Comparison of ENCODE assay signal across 7 mouse cellular contexts in the genomic region with DNA sequence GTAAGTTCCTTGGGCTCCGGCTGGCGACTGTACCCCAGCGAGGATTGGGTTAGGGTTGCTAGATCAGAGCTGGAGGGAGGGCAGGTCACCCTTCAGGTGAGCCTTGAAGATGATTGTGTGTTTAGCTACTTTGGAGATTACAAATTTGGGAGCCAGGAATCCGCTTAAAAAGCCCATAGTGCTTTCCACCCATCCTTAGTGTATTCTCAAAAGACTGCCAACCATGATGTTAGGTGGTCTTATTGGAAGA. TPM values are rescaled to one million over a fixed set of nuclear protein-coding genes. Genes with fewer than 3 reads are reported as not detected.
DNase-seq lines count a peak whose midpoint lies in the region; ATAC-seq and TF ChIP-seq lines count a peak whose summit lies in the region.

No protein-coding gene starts in this region.

- DNase-seq in forebrain, embryonic 10.5 days (ENCODE audit: extremely low spot score, low spot score): no peak
- no peak for DNase-seq in limb, embryonic 14.5 days (ENCODE audit: low spot score)
- no peak for DNase-seq in urinary bladder, postnatal 4 days (ENCODE audit: low spot score in 2 of 2)
- no peak for DNase-seq in kidney, adult 8-10 months

- H3K9ac ChIP-seq in limb, embryonic 14.5 days (ENCODE audit: low read depth, low read length, severe bottlenecking): peak overlapping the region; percentile 96
- peak overlapping the region; percentile 98 for H3K9ac ChIP-seq in stomach, embryonic 16.5 days (ENCODE audit: low read length)

- H3K4me2 ChIP-seq in limb, embryonic 14.5 days (replicated peaks; ENCODE audit: low read depth, low read length, severe bottlenecking): peak overlapping the region; percentile 88
- peak overlapping the region; percentile 71 for H3K4me2 ChIP-seq in stomach, embryonic 16.5 days (ENCODE audit: low read depth, low read length)

- peaks cover 45% of the 10 kb centered on the region for H3K4me1 ChIP-seq in megakaryocyte, embryonic 14.5 days
- H3K4me1 ChIP-seq in forebrain, embryonic 10.5 days: peaks cover 24% of the 10 kb centered on the region
- H3K4me1 ChIP-seq in limb, embryonic 14.5 days (ENCODE audit: control insufficient read depth, insufficient read depth, low read length): peaks cover 8% of the 10 kb centered on the region; the same call in 1 of the 2 replicates
- H3K4me1 ChIP-seq in stomach, embryonic 16.5 days (ENCODE audit: control insufficient read depth, insufficient read depth, low read length): peaks cover 15% of the 10 kb centered on the region

- peak overlapping the region; percentile 99 for H3K27ac ChIP-seq in forebrain, embryonic 10.5 days
- peak overlapping the region; percentile 97 for H3K27ac ChIP-seq in limb, embryonic 14.5 days (replicated peaks; ENCODE audit: low read depth, low read length)
- peak overlapping the region; percentile 92 for H3K27ac ChIP-seq in stomach, embryonic 16.5 days (ENCODE audit: low read length)

- WGBS in forebrain, embryonic 10.5 days: under 1% methylated on average over 4 of the region's 4 CpGs
- WGBS in limb, embryonic 14.5 days: 1% methylated on average over 4 of the region's 4 CpGs
- under 1% methylated on average over 4 of the region's 4 CpGs for WGBS in stomach, embryonic 16.5 days

- no peaks in the 10 kb centered on the region for H3K9me3 ChIP-seq in megakaryocyte, embryonic 14.5 days
- no peaks in the 10 kb centered on the region for H3K9me3 ChIP-seq in forebrain, embryonic 10.5 days
- H3K9me3 ChIP-seq in limb, embryonic 14.5 days (ENCODE audit: control insufficient read depth, low read length): no peaks in the 10 kb centered on the region
- no peaks in the 10 kb centered on the region for H3K9me3 ChIP-seq in stomach, embryonic 16.5 days (replicated peaks; ENCODE audit: control insufficient read depth, low read length)

- H3K4me3 ChIP-seq in megakaryocyte, embryonic 14.5 days (replicated peaks): peak overlapping the region; percentile 98
- H3K4me3 ChIP-seq in forebrain, embryonic 10.5 days: peak overlapping the region; percentile 96
- peak overlapping the region; percentile 91 for H3K4me3 ChIP-seq in limb, embryonic 14.5 days (replicated peaks; ENCODE audit: low read length)
- H3K4me3 ChIP-seq in stomach, embryonic 16.5 days (replicated peaks; ENCODE audit: low read length): peak overlapping the region; percentile 94

- ATAC-seq in megakaryocyte, adult 5-6 weeks (ENCODE audit: poor library complexity, severe bottlenecking): no peak
- ATAC-seq in limb, embryonic 14.5 days (ENCODE audit: low FRiP score, low read depth): no peak
- no peak for ATAC-seq in stomach, embryonic 16.5 days (ENCODE audit: insufficient read depth, low FRiP score)

- peaks cover 41% of the 10 kb centered on the region for H3K36me3 ChIP-seq in megakaryocyte, embryonic 14.5 days (replicated peaks; ENCODE audit: low read length)
- peaks cover 47% of the 10 kb centered on the region for H3K36me3 ChIP-seq in forebrain, embryonic 10.5 days (replicated peaks)
- peaks cover 42% of the 10 kb centered on the region for H3K36me3 ChIP-seq in limb, embryonic 14.5 days (ENCODE audit: control insufficient read depth, insufficient read depth, low read length)
- peaks cover 23% of the 10 kb centered on the region; the same call in 1 of the 2 replicates for H3K36me3 ChIP-seq in stomach, embryonic 16.5 days (ENCODE audit: control insufficient read depth, insufficient read depth, low read length)

- no peak for TF ChIP-seq POLR2A in limb, embryonic 14.5 days (IDR thresholded peaks at IDR 0.05; ENCODE audit: borderline replicate concordance, extremely low read depth, insufficient read depth, insufficient read length)

- H3K27me3 ChIP-seq in megakaryocyte, embryonic 14.5 days (replicated peaks): no peaks in the 10 kb centered on the region
- no peaks in the 10 kb centered on the region for H3K27me3 ChIP-seq in forebrain, embryonic 10.5 days (ENCODE audit: poor library complexity, severe bottlenecking)
- H3K27me3 ChIP-seq in limb, embryonic 14.5 days (ENCODE audit: control insufficient read depth, insufficient read depth, low read length): no peaks in the 10 kb centered on the region
- no peaks in the 10 kb centered on the region for H3K27me3 ChIP-seq in stomach, embryonic 16.5 days (ENCODE audit: control insufficient read depth, insufficient read depth, low read length)

RNA-seq across cellular contexts. Expression of gene Rpl29, which starts 0.7 kb away (rescaled TPM):
- 30.4 and 41.5 TPM in 2 replicates for polyA plus RNA-seq in megakaryocyte, embryonic 14.5 days (2012; ENCODE audit: insufficient read depth, low replicate concordance)
- total RNA-seq in megakaryocyte, adult 5-6 weeks (2015): 1,974 and 2,078 TPM in 2 replicates
- total RNA-seq in megakaryocyte, adult 5-6 weeks (2017): 1,150 and 1,200 TPM in 2 replicates
- 1,043 and 1,081 TPM in 2 replicates for polyA plus RNA-seq in forebrain, embryonic 10.5 days (2016; fragmentation: Nextera tagmentation; extraction: Ambion mirVana)
- polyA plus RNA-seq in limb, embryonic 14.5 days (2012; rRNA removed): 946 and 1,047 TPM in 2 replicates
- polyA plus RNA-seq in limb, embryonic 14.5 days (2014; fragmentation: Nextera tagmentation; extraction: Ambion mirVana): 1,133 and 1,180 TPM in 2 replicates
- 747 and 881 TPM in 2 replicates for polyA plus RNA-seq in stomach, embryonic 16.5 days (2015; fragmentation: Nextera tagmentation; extraction: Ambion mirVana)

RNA-seq across cellular contexts. Expression of gene Acy1, which starts 8.2 kb away (rescaled TPM):
- polyA plus RNA-seq in megakaryocyte, embryonic 14.5 days (2012; ENCODE audit: insufficient read depth, low replicate concordance): 3.3 and 4.4 TPM in 2 replicates
- 1.4 and 4.8 TPM in 2 replicates for total RNA-seq in megakaryocyte, adult 5-6 weeks (2015)
- total RNA-seq in megakaryocyte, adult 5-6 weeks (2017): 3.5 and 4.8 TPM in 2 replicates
- polyA plus RNA-seq in forebrain, embryonic 10.5 days (2016; fragmentation: Nextera tagmentation; extraction: Ambion mirVana): 45.6 and 51.3 TPM in 2 replicates
- 34.4 and 35.1 TPM in 2 replicates for polyA plus RNA-seq in limb, embryonic 14.5 days (2012; rRNA removed)
- 45.6 and 45.8 TPM in 2 replicates for polyA plus RNA-seq in limb, embryonic 14.5 days (2014; fragmentation: Nextera tagmentation; extraction: Ambion mirVana)
- polyA plus RNA-seq in stomach, embryonic 16.5 days (2015; fragmentation: Nextera tagmentation; extraction: Ambion mirVana): 43.4 and 44.3 TPM in 2 replicates

RNA-seq across cellular contexts. Expression of gene Abhd14b, which starts 17.3 kb away (rescaled TPM):
- polyA plus RNA-seq in megakaryocyte, embryonic 14.5 days (2012; ENCODE audit: insufficient read depth, low replicate concordance): 2.4 TPM in 1 of 2 replicates, not detected in the other
- 7.7 and 8.2 TPM in 2 replicates for total RNA-seq in megakaryocyte, adult 5-6 weeks (2015)
- 2.9 and 3.2 TPM in 2 replicates for total RNA-seq in megakaryocyte, adult 5-6 weeks (2017)
- polyA plus RNA-seq in forebrain, embryonic 10.5 days (2016; fragmentation: Nextera tagmentation; extraction: Ambion mirVana): 4.4 and 6.0 TPM in 2 replicates
- polyA plus RNA-seq in limb, embryonic 14.5 days (2012; rRNA removed): 54.5 and 64.6 TPM in 2 replicates
- polyA plus RNA-seq in limb, embryonic 14.5 days (2014; fragmentation: Nextera tagmentation; extraction: Ambion mirVana): 41.2 and 44.6 TPM in 2 replicates
- 28.3 and 35.8 TPM in 2 replicates for polyA plus RNA-seq in stomach, embryonic 16.5 days (2015; fragmentation: Nextera tagmentation; extraction: Ambion mirVana)

RNA-seq across cellular contexts. Expression of gene Abhd14a, which starts 17.5 kb away (rescaled TPM):
- 3.3 and 10.6 TPM in 2 replicates for polyA plus RNA-seq in megakaryocyte, embryonic 14.5 days (2012; ENCODE audit: insufficient read depth, low replicate concordance)
- total RNA-seq in megakaryocyte, adult 5-6 weeks (2015): 3.2 and 3.9 TPM in 2 replicates
- total RNA-seq in megakaryocyte, adult 5-6 weeks (2017): 2.2 and 4.2 TPM in 2 replicates
- polyA plus RNA-seq in forebrain, embryonic 10.5 days (2016; fragmentation: Nextera tagmentation; extraction: Ambion mirVana): 40.7 and 42.8 TPM in 2 replicates
- 79.9 and 87.1 TPM in 2 replicates for polyA plus RNA-seq in limb, embryonic 14.5 days (2012; rRNA removed)
- 69.5 and 74.0 TPM in 2 replicates for polyA plus RNA-seq in limb, embryonic 14.5 days (2014; fragmentation: Nextera tagmentation; extraction: Ambion mirVana)
- 49.5 and 50.4 TPM in 2 replicates for polyA plus RNA-seq in stomach, embryonic 16.5 days (2015; fragmentation: Nextera tagmentation; extraction: Ambion mirVana)

RNA-seq across cellular contexts. Expression of gene Pcbp4, which starts 23.2 kb away (rescaled TPM):
- polyA plus RNA-seq in megakaryocyte, embryonic 14.5 days (2012; ENCODE audit: insufficient read depth, low replicate concordance): 33.5 and 43.6 TPM in 2 replicates
- 1.5 and 2.9 TPM in 2 replicates for total RNA-seq in megakaryocyte, adult 5-6 weeks (2015)
- 2.4 and 4.0 TPM in 2 replicates for total RNA-seq in megakaryocyte, adult 5-6 weeks (2017)
- polyA plus RNA-seq in forebrain, embryonic 10.5 days (2016; fragmentation: Nextera tagmentation; extraction: Ambion mirVana): 337 and 351 TPM in 2 replicates
- polyA plus RNA-seq in limb, embryonic 14.5 days (2012; rRNA removed): 238 and 328 TPM in 2 replicates
- 88.0 and 92.7 TPM in 2 replicates for polyA plus RNA-seq in limb, embryonic 14.5 days (2014; fragmentation: Nextera tagmentation; extraction: Ambion mirVana)
- 39.4 and 42.5 TPM in 2 replicates for polyA plus RNA-seq in stomach, embryonic 16.5 days (2015; fragmentation: Nextera tagmentation; extraction: Ambion mirVana)

Comparison
In these comparisons a context has a peak if more than half of its experiments do, and no peak if none do; other contexts are left out.
1. RNA of gene Rpl29, which starts 0.7 kb away (polyA plus RNA-seq): 946 to 1,180 TPM in limb, embryonic 14.5 days, 1,043 to 1,081 TPM in forebrain, embryonic 10.5 days and 747 to 881 TPM in stomach, embryonic 16.5 days; 30.4 to 41.5 TPM in megakaryocyte, embryonic 14.5 days; every median in the first group is over 10 times any median in the second.
2. Peak in every context shown above with its lines, with median percentiles within 50 percentile points of each other: H3K4me3 ChIP-seq and H3K27ac ChIP-seq.